Mouse (Mus musculus) liver, embryonic 14.5 days (tissue): ENCODE results near the gene Olfm3. TPM values are rescaled to one million over a fixed set of nuclear protein-coding genes. Genes with fewer than 3 reads are reported as not detected.

ENCODE experiments used
- ATAC-seq: fragments of 200-750 bp; cut with Nextera tagmentation; 2 replicates; pipeline ENCODE4 v1.8.0; 2017; ENCODE audit warnings: moderate number of reproducible peaks, mild to moderate bottlenecking, moderate library complexity; ENCODE audit not compliant: insufficient read depth
- DNase-seq, 3 experiments: peaks; one replicate each; pipeline ENCODE4 v3.0.0-alpha.2; 2012 to 2013; ENCODE audit warnings: low read depth in 3 of 3, low spot score in 3 of 3
- H3K27ac ChIP-seq: fragments of 300-500 bp; sonication (generic); 2 replicates; pipeline ENCODE4 v1.5.1; 2014; ENCODE audit warnings: moderate library complexity, mild to moderate bottlenecking, control low read depth, inconsistent platforms
- H3K27me3 ChIP-seq: fragments of 300-500 bp; sonication (generic); 2 replicates; pipeline ENCODE4 v1.6.1; 2014; ENCODE audit warnings: mild to moderate bottlenecking, low read length, moderate library complexity; ENCODE audit not compliant: control insufficient read depth, insufficient read depth
- H3K36me3 ChIP-seq: fragments of 300-500 bp; sonication (generic); replicated peaks from 2 replicates; pipeline ENCODE4 v1.6.1; 2014; ENCODE audit warnings: low read depth; ENCODE audit not compliant: control insufficient read depth, insufficient read depth
- H3K4me1 ChIP-seq, 2 experiments: fragments of 200-500 bp in 1 of 2; fragments of 300-500 bp in 1 of 2; sonication (generic) in 1 of 2; replicated peaks; 2 replicates each; pipeline ENCODE4 v1.6.1; 2012 to 2014; ENCODE audit warnings: antibody characterized with exemption in 1 of 2, inconsistent platforms in 1 of 2, low read length in 1 of 2; ENCODE audit not compliant: control insufficient read depth in 2 of 2, insufficient read depth in 2 of 2
- H3K4me2 ChIP-seq: fragments of 300-500 bp; sonication (generic); 2 replicates; pipeline ENCODE4 v1.6.1; 2014; ENCODE audit warnings: low read depth, mild to moderate bottlenecking, control low read depth, moderate library complexity
- H3K4me3 ChIP-seq, 2 experiments: fragments of 200-500 bp in 1 of 2; fragments of 300-500 bp in 1 of 2; sonication (generic) in 1 of 2; 2 replicates each; pipeline ENCODE4 v1.5.1; 2012 to 2014; ENCODE audit warnings: low read depth in 2 of 2, low read length in 2 of 2, mild to moderate bottlenecking in 2 of 2, control low read depth in 1 of 2, inconsistent platforms in 1 of 2, moderate library complexity in 1 of 2; ENCODE audit not compliant: insufficient read depth in 1 of 2
- H3K9ac ChIP-seq: fragments of 300-500 bp; sonication (generic); replicated peaks from 2 replicates; pipeline ENCODE4 v1.6.1; 2014; ENCODE audit warnings: mild to moderate bottlenecking, control low read depth, moderate library complexity
- H3K9me3 ChIP-seq: fragments of 300-500 bp; sonication (generic); 2 replicates; pipeline ENCODE4 v1.6.1; 2016; ENCODE audit warnings: low read length, mixed read lengths; ENCODE audit not compliant: control insufficient read depth
- CTCF ChIP-seq: IDR thresholded peaks from 2 replicates; pipeline ENCODE4 v1.5.1; 2016; ENCODE audit warnings: antibody characterized with exemption, low read depth, control low read depth
- EP300 ChIP-seq: IDR thresholded peaks from 2 replicates; pipeline ENCODE4 v1.6.1; 2016; ENCODE audit warnings: antibody characterized with exemption, low read depth
- WGBS: fragments of 180-500 bp; shearing (Covaris S2); extraction: QIAGEN DNeasy Blood & Tissue Kit; methylation state at CpG from one replicate; pipeline ENCODE4 v1.1.7; 2014; ENCODE audit not compliant: insufficient replicate concordance; 5-methylcytosine and 5-hydroxymethylcytosine counted together
- polyA plus RNA-seq, 2 experiments: library from polyadenylated mRNA; depleted of rRNA in 1 of 2; stranded (reverse) in 1 of 2; unstranded in 1 of 2; fragments of >200 nt; fragmentation: Nextera tagmentation in 1 of 2; extraction: Ambion mirVana in 1 of 2; gene quantifications; 2 replicates each; pipeline versions ENCODE4 v1.2.1 to v1.2.3; 2012 to 2014

Gene Olfm3
- polyA plus RNA-seq, 2 experiments: not detected

DNA sequence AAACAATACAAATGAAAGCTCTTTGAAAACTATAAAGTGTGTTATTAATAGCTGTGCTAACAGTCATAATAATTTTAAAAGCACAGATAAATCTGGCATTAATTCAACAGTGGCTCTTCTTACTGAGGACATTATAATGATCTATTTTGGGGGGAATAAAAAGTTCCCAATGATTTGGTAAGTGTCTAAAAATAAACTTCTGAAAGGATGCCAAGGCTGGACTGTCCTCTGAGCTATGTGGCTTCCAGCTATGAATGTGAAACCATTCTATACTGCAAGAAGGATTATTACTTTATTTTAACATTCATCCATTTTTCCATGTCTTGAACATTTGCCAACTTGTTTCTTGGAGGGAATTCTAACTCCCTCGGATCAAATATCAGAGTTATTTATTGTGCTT is 92.1 kb downstream of the Olfm3 start:
- whole genome bisulfite sequencing: 29% methylated on average over 1 of the region's 1 CpGs
- no peak for TF ChIP-seq EP300
- TF ChIP-seq CTCF: no peak
- ATAC-seq (no peak), DNase-seq (no peak)
- Histone ChIP-seq H3K27me3 (no peaks in the 10 kb centered on the region), H3K4me3 (no peak overlapping the region), H3K9ac (no peak overlapping the region), H3K9me3 (no peaks in the 10 kb centered on the region), H3K4me1 (no peaks in the 10 kb centered on the region), H3K36me3 (no peaks in the 10 kb centered on the region), H3K27ac (no peak overlapping the region), H3K4me2 (no peak overlapping the region)

DNA sequence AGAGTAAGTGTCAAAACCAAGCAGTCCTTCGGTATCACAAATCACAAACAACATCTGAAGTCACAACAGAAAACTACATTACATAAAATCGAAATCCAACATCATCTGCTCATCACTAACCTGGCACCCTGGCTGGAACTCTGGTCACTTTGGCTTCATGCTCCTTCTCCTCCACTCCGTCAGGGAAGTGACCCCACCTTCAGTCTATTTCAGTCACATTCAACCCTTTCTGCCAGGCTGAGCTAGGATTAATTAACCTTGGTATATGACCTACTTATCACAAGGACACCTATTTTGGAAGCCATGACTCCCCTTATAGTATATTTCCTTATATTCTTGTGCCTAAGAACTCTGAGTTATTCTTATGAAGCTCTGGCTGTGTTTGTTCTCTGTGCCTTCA is 123.7 kb downstream of the Olfm3 start:
- ATAC-seq (no peak), DNase-seq (no peak)
- no peak overlapping the region for H3K4me2 ChIP-seq
- H3K36me3 ChIP-seq: no peaks in the 10 kb centered on the region
- no peaks in the 10 kb centered on the region for H3K9me3 ChIP-seq
- no peaks in the 10 kb centered on the region for H3K27me3 ChIP-seq
- no peak overlapping the region for H3K27ac ChIP-seq
- 58% methylated on average over 3 of the region's 3 CpGs for WGBS
- H3K4me1 ChIP-seq: no peaks in the 10 kb centered on the region
- no peak for TF ChIP-seq EP300
- TF ChIP-seq CTCF: no peak
- H3K4me3 ChIP-seq: no peak overlapping the region
- no peak overlapping the region for H3K9ac ChIP-seq

DNA sequence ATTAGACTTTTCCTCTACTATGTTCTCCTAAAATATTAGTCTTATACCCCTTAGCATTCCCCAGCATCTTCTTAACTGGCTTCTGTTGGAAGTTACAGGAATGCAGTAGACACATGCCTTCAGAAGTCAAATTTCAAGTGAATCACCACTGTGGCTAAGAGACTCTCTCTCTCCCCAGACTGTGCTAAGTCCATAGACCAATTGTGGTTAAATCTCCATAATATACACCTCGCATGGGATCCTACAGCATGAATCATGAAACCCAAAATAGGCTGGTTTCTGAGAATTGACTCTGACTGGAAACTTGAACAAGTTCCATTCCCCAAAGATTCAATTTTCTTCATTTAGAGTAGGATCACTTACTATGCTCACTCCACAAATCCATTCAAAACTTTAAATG is 124.2 kb downstream of the Olfm3 start:
- Histone ChIP-seq H3K36me3 (no peaks in the 10 kb centered on the region), H3K9ac (no peak overlapping the region), H3K4me1 (no peaks in the 10 kb centered on the region), H3K4me3 (no peak overlapping the region), H3K9me3 (no peaks in the 10 kb centered on the region), H3K27ac (no peak overlapping the region), H3K4me2 (no peak overlapping the region), H3K27me3 (no peaks in the 10 kb centered on the region)
- DNase-seq (no peak), ATAC-seq (no peak)
- 40% methylated on average over 1 of the region's 1 CpGs for WGBS
- no peak for TF ChIP-seq EP300
- TF ChIP-seq CTCF: no peak

DNA sequence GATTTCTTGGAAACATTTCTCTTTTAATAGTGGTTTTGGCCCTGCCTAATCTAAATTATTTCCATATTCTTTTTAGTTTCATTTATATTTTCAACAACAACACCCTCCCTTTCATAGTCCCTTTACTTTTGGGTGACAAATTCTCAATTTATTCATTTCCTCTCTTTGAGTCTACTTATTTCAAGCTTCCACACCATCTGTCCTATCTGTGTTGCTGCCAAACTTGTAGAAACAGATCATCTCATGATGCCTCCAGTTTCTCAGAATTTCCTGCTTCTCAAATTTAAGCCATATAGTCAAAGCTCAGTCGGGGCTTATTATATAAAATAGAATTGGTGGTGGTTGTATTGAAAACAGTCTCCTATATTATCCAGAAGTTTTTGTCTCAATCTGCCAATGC is 124.7 kb downstream of the Olfm3 start:
- Histone ChIP-seq H3K36me3 (no peaks in the 10 kb centered on the region), H3K4me2 (no peak overlapping the region), H3K27me3 (no peaks in the 10 kb centered on the region), H3K9ac (no peak overlapping the region), H3K9me3 (no peaks in the 10 kb centered on the region), H3K4me3 (no peak overlapping the region), H3K4me1 (no peaks in the 10 kb centered on the region), H3K27ac (no peak overlapping the region)
- 41% methylated on average over 1 of the region's 1 CpGs for WGBS
- ATAC-seq: no peak
- TF ChIP-seq EP300: no peak
- TF ChIP-seq CTCF: no peak
- DNase-seq: no peak

DNA sequence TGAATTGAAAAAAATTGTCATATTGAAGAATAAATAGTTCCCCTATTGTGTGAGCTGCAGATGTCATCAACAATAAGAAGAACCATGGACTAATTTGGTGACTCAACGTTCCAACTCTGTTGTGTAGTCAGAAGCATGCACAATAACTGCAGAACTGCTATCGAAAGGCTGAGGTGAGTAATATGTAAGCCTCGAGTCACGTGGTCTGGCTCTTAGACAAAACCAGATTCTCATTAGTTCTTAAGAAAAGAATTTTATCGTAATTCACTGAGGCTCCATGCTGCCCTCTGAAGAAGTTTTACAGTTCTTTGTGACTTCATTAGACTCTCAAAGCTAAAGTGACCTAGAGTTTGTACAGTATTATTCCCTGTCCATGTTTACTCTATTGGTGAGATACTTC is 145.2 kb downstream of the Olfm3 start:
- no peaks in the 10 kb centered on the region for H3K27me3 ChIP-seq
- no peaks in the 10 kb centered on the region for H3K36me3 ChIP-seq
- TF ChIP-seq EP300: no peak
- TF ChIP-seq CTCF: no peak
- H3K4me2 ChIP-seq: no peak overlapping the region
- ATAC-seq (no peak), DNase-seq (no peak)
- no peaks in the 10 kb centered on the region for H3K9me3 ChIP-seq
- WGBS: 65% methylated on average over 5 of the region's 5 CpGs
- no peak overlapping the region for H3K27ac ChIP-seq
- H3K9ac ChIP-seq: no peak overlapping the region
- no peak overlapping the region for H3K4me3 ChIP-seq
- no peaks in the 10 kb centered on the region for H3K4me1 ChIP-seq
